Mouse (Mus musculus): Measurements from ENCODE around the gene Vmn1r89.
A peak's percentile ranks its signal among the peaks of the same experiment; 100 is the strongest.

Vmn1r89 gene

DNA sequence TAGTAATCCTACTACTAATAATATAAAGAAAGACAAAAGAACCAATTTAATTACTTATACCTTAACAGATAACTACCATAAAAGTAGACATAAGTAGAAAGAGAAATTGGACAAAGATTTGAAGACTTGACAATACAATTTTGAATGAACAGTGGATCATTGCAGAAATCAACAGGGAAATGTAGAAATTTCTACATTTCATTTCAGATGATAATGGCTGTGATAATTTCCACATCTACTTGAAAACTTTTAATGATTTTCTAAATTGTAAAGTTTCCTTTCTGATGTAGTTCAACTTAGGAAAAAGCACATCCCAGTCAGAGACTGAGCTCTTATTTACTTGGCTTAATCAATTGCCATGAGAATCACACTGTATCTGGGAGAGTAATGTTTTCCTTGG lies at the start of gene Vmn1r89:
Vmn1r89 (plus strand) TSS at position 301 of the 400 bp plus-strand sequence.
- no peak for DNase-seq (ENCODE audit: low spot score in 2 of 2)

DNA sequence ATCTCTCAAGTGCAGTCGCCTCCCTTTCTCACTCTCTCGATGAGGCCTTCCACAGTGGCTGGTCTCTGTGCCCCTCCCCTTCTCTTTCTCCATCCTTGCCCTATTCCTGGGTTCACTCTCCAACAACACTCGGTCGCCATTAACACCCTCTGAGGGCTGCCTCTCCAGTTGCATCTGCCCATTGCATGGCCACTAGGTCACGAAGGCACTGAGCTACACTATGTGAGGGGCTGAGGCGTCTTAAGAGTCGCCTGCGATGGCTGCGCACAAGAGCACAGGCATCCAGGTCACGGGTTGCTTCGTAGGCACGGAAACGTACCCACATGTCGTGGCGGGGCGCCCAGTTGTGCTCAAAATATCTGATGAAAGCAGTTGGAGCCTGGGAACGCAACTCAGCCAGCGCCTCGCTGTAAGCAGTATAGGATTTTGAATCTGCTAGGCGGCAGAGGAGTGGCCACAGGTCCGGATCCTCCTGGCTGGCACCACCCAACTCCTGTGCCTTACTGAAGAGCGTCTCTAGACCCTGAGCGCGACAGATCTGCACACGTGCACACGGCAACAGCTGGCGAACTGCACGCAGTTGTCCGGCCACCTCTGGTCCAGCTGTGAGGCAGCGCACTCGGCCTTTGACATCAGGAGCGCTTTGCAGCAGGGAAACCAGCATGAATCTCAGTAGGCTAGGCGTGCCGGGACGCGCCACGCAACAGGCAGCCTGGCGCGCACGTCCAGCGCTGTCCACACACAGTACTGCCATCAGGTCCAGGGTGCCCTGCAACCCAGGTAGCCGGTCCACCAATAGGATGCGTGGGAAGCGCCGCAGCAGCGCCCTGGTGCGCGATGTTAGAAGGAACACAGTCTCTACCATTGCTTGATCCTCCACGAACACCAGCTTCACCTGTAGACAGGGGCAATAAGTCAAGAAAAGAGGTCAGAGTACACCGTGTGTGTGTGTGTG lies 48.2 kb downstream of the Vmn1r89 start:
- no peak for DNase-seq (ENCODE audit: low spot score in 2 of 2)

- peak in 1 of 2 experiments; percentile 13 for DNase-seq (ENCODE audit: low spot score in 2 of 2)
Observed at GRCm38 (mm10) chr7:13263851-13264250, 51.0 kb downstream of the Vmn1r89 start.

DNA sequence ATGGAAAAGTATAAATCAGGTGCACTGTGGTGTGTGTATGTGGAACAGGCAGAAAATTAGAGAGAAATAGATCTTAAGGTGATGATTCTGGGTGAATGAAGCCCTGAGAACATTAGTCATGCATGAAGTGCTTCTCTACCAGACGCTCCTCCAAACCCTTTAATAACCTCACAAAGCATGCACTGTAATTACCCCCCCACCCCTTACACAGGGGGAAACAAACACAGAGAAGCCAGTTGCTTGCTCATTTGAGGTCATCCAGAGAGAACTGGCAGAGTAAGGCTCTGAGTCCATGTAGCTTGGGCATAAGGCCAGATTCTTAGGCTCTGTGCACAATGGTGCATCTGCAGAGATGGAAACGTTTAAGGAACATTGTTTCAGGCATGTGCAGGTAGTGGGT lies 51.6 kb downstream of the Vmn1r89 start:
- no peak for DNase-seq (ENCODE audit: low spot score in 2 of 2)

- DNase-seq (ENCODE audit: low spot score in 2 of 2) = no peak
Observed at GRCm38 (mm10) chr7:13268749-13269260, 56.0 kb downstream of the Vmn1r89 start.

DNA sequence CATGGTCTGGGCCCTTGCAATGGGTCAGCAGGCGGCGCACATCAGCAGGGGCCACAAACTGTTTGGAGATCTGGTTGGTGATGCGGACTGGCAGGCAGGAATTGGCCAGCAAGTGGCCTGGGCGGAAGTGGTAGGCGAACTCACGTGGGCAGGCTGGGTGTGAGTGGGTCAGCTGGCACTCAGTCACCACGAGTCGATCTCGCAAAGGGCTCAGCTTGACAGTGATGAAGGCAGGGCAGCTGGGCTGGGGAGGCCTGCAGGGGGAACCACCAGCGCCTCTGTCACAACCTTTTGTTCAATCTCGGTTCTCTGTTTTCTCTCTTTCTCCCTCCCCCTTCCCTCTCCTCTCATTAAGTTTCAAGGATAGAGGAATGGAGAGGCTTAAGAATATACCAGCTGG lies 56.6 kb downstream of the Vmn1r89 start:
- DNase-seq (ENCODE audit: low spot score in 2 of 2) = no peak
